Mouse (Mus musculus) layer of hippocampus, adult 2 months (tissue): ENCODE results near the gene Ndufb6. TPM values are rescaled to one million over a fixed set of nuclear protein-coding genes. Genes with fewer than 3 reads are reported as not detected.

ENCODE experiments used
- DNase-seq, 2 experiments: peaks; one replicate each; pipeline ENCODE4 v3.0.0; 2022; ENCODE audit warnings: low spot score in 2 of 2
- H3K27ac ChIP-seq: fragments of 200-600 bp; 2 replicates; pipeline ENCODE4 v1.8.1; 2022
- H3K4me3 ChIP-seq: fragments of 200-600 bp; 2 replicates; pipeline ENCODE4 v1.8.1; 2022; ENCODE audit warnings: mild to moderate bottlenecking
- CTCF ChIP-seq: fragments of 200-600 bp; conservative IDR thresholded peaks from 2 replicates; pipeline ENCODE4 v1.8.1; 2022; ENCODE audit warnings: antibody characterized with exemption, mild to moderate bottlenecking, moderate library complexity
- total RNA-seq, 2 experiments: library from RNA; stranded (reverse); gene quantifications; 2 replicates each; pipeline ENCODE4 v1.2.3; 2021

Gene Ndufb6
- total RNA-seq, 2 experiments from 2014 or later: 164 to 179 TPM

DNA sequence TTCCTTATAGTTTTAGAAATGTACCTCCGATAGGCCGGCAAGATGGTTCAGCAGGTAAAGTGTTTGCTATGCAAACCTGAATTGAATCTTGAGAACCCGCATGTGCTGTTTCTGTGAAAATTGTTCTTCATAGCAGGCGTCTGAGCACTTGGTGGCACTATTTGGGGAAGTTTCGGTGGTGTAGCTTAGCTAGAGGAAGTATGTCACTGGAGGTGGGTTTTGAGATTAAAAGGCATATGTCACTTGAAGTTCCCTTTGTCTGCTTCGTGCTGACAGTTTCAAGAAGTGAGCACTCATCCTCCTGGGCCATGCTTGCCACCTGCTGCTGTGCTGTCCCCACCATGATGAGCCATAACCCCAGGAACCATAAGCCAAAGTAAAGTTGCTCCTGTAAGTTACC lies 8.2 kb upstream of the Ndufb6 start:
- no peak for TF ChIP-seq CTCF
- DNase-seq: no peak
- no peak overlapping the region for H3K27ac ChIP-seq
- no peak overlapping the region for H3K4me3 ChIP-seq

DNA sequence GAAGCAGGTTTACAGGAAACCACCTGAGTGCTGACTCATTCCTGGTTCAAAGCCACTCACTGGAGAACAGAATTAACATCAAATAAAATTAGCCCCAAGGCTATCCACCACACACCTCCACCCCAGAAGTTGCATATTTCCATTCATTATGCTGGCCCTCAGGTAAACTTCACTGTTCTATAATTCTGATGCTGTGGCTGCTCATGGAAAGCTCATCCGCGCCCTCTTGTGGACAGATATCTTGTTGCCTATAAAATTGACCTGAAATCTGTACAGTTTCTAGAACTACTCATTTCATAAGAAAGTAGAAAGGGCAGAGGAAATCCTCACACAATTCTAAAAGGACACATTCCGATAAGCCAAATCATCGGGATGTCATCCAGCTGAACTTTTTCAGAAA lies 6.4 kb upstream of the Ndufb6 start:
- H3K4me3 ChIP-seq: no peak overlapping the region
- no peak overlapping the region for H3K27ac ChIP-seq
- peak; percentile 89 for TF ChIP-seq CTCF
- peak; percentile 54 to 78 for DNase-seq

DNA sequence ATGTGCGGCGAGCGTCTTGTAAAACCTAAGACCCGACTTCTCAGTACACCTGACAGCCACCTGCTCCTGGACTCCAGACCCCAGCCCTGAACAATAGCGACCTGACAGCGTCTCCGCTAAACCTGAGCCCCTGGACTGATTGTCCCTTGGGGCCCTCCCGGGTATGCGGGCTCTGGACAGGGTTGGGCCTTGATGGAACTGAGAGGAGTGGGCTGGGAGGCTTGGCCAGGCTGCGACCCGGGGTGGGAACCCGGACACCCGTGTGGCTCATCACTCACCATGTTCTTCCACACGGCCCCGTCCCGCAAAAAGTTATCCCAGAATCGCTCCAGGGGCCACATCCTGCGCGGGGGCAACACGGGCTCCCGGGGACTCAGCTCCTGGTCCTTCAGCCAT lies 343 bp downstream of the Ndufb6 start:
- Histone ChIP-seq H3K4me3 (peak overlapping the region; percentile 67), H3K27ac (peak overlapping the region; percentile 93)
- DNase-seq: no peak
- TF ChIP-seq CTCF: no peak

DNA sequence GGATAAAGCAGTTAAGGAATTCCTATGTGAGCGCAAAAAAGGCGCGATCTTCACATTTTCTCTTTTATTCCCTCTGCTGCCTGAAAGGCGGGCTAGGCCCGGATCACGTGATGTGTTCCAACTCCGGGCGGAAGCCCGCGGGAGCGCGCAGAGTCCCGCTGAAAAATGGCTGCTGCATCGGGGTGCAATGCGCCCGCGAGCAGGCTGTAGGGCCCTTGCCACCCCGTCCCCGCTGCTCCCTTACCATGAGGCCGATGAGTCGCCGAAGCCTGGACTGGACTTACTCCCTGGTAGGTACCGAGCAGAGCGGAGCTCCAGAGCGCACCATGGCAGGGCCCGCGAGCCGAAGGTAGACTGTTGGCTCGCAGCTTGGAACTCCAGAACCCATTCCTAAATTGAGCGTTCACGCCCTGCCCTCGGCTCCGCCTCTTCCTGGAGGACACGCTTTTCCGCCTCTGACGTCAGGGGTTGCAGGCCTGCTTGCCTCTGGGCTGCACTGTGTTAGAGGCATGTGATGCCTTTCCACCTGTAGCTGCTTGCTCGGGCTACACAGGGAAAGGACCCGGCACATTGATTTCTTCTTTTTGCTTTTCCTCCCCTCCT lies 9.7 kb downstream of the Ndufb6 start, which contains the start of the genes Smim27 and Topors:
Gene Smim27 (plus strand): TSS at position 150 of the 603 bp plus-strand sequence.
Gene Topors (minus strand): TSS at position 421 of the 603 bp plus-strand sequence.
- DNase-seq: peak; percentile 92 to 96
- no peak for TF ChIP-seq CTCF
- H3K4me3 ChIP-seq: peak within 1 kb of the TSS; percentile 89
- peak within 1 kb of the TSS; percentile 99 for H3K27ac ChIP-seq

DNA sequence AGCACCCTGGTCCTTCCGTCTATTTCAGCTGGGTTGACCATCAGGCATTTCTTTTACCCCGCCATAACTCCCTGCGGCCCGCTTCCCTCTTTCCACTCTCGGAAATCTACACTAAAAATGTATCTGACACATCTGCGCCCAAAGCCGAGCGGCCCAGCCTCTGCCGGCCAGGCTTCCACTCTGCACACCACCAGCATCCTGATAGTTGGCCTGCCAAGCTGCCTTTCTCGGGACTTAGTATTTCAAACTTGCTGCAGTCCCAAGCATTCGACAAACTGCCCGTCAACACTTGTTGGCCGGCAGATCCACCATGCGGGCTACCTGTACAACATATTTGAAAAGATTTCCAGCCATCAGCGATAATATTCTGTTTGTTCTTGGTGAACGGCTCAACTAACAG lies 10.4 kb downstream of the Ndufb6 start:
- DNase-seq: peak in 1 of 2 experiments; percentile 17
- no peak for TF ChIP-seq CTCF
- Histone ChIP-seq H3K27ac (peak overlapping the region; percentile 99), H3K4me3 (peak overlapping the region; percentile 89)

- peak overlapping the region; percentile 99 for H3K27ac ChIP-seq
- peak; percentile 69 for TF ChIP-seq CTCF
- DNase-seq: peak; percentile 93 to 95
- peak overlapping the region; percentile 89 for H3K4me3 ChIP-seq
These were observed 10.9 kb downstream of the Ndufb6 start for GRCm38 (mm10) chr4:40268204-40268813.

- peak in 1 of 2 experiments; percentile 23 for DNase-seq
- Histone ChIP-seq H3K4me3 (peak overlapping the region; percentile 89), H3K27ac (peak overlapping the region; percentile 99)
- no peak for TF ChIP-seq CTCF
These were observed 11.5 kb downstream of the Ndufb6 start for GRCm38 (mm10) chr4:40267681-40268080.

DNA sequence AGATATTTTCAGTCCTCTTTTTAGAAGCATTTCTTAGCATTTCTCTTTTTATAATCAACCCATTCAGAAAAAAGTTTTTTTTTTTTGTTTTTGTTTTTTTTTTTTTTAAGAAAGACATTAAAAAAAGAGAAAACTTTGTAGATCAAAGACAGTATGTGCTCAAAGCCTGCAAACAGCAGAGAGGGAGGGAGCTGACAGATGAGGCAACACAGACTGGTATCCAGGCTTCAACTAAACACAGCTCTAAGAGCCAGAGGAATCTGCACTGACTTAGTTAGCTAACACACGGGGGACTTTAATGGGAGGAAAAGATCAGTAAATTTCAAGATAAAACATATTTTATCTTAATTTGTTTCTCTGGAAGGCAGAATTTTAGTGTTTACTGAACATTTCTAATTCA lies 14.9 kb downstream of the Ndufb6 start:
- no peak overlapping the region for H3K27ac ChIP-seq
- TF ChIP-seq CTCF: no peak
- H3K4me3 ChIP-seq: no peak overlapping the region
- DNase-seq: no peak

GRCm38 (mm10) chr4:40254385-40255103 lies 24.7 kb downstream of the Ndufb6 start:
- DNase-seq: no peak
- Histone ChIP-seq H3K4me3 (no peak overlapping the region), H3K27ac (no peak overlapping the region)
- TF ChIP-seq CTCF: no peak

- no peak overlapping the region for H3K27ac ChIP-seq
- no peak for DNase-seq
- H3K4me3 ChIP-seq: no peak overlapping the region
- TF ChIP-seq CTCF: no peak
These were observed 25.5 kb downstream of the Ndufb6 start for GRCm38 (mm10) chr4:40253766-40254165.

DNA sequence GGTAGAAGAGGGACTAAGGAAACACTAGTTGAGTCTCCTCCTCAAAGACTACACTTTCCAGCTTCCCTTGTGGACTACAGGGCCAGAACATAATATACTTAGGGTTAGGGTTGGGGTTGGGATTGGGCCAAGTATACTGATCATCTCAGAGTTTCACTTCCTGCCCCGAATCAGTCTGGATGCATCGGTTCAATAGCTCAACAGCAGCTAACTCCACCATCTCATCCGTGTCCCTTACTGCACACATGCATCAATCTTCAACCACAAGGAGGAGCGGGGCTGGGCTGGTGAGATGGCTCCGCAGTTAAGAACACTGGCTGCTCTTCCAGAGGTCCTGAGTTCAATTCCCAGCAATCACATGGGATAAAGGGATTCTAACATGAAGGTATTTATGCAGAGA lies 28.2 kb downstream of the Ndufb6 start:
- no peak for DNase-seq
- TF ChIP-seq CTCF: no peak

GRCm38 (mm10) chr4:40244035-40244434 lies 35.2 kb downstream of the Ndufb6 start:
- Histone ChIP-seq H3K27ac (no peak overlapping the region), H3K4me3 (no peak overlapping the region)
- no peak for TF ChIP-seq CTCF
- no peak for DNase-seq

More for the DNA sequence above, 28.2 kb downstream of the Ndufb6 start:
- H3K4me3 ChIP-seq: no peak overlapping the region
- no peak overlapping the region for H3K27ac ChIP-seq

- DNase-seq: no peak
These were observed 36.2 kb downstream of the Ndufb6 start for GRCm38 (mm10) chr4:40243006-40243405.

GRCm38 (mm10) chr4:40241928-40242327 lies 37.3 kb downstream of the Ndufb6 start:
- no peak for DNase-seq

More at GRCm38 (mm10) chr4:40243006-40243405, 36.2 kb downstream of the Ndufb6 start:
- Histone ChIP-seq H3K27ac (no peak overlapping the region), H3K4me3 (no peak overlapping the region)
- no peak for TF ChIP-seq CTCF

More at GRCm38 (mm10) chr4:40241928-40242327, 37.3 kb downstream of the Ndufb6 start:
- H3K27ac ChIP-seq: no peak overlapping the region
- TF ChIP-seq CTCF: no peak
- H3K4me3 ChIP-seq: no peak overlapping the region
